Mouse (Mus musculus): ENCODE results near the gene Icam1.

GRCm38 (mm10) chr9:20987953-20988352, 27.8 kb upstream of the Icam1 start:
- TF ChIP-seq POLR2A (IDR thresholded peaks at IDR 0.05; ENCODE audit: extremely low read depth, insufficient read depth, low read length) (no peak), CTCF (IDR thresholded peaks at IDR 0.05; ENCODE audit: extremely low read depth, insufficient read depth, low read length) (no peak)
